ENCODE assay signal across 8 mouse cellular contexts in the genomic region with DNA sequence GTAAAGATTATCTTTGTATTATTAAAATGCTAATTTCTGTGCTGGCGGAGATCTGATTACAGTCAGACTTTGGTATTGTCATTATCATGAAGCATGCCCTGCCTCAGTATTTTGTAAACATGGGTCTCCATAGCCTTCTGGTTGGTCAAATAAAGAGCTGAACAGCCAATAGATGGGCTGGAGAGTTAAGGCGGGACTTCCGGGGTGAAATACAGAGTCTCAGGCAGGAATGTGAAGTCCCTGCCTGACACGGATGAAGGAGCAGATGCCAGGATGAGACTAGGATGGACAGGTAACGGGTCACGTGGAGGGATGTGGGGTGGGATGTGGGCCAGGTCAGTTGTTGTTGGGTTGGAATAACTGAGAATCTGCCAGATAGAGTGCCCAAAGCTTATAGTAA. TPM values are rescaled to one million over a fixed set of nuclear protein-coding genes. Genes with fewer than 3 reads are reported as not detected.
DNase-seq lines count a peak whose midpoint lies in the region; ATAC-seq lines count a peak whose summit lies in the region.

A gene (plus strand): TSS at position 211 of the 400 bp plus-strand sequence.

- H3K9ac ChIP-seq in intestine, embryonic 14.5 days (ENCODE audit: low read length): no peak within 1 kb of the TSS

- H3K4me2 ChIP-seq in intestine, embryonic 14.5 days (ENCODE audit: low read length): no peak within 1 kb of the TSS

- H3K4me1 ChIP-seq in intestine, embryonic 14.5 days (replicated peaks; ENCODE audit: control insufficient read depth, insufficient read depth, low read length): peaks cover 10% of the 10 kb centered on the region

- no peak within 1 kb of the TSS for H3K4me3 ChIP-seq in intestine, embryonic 14.5 days (ENCODE audit: low read depth, low read length)

- H3K9me3 ChIP-seq in intestine, embryonic 14.5 days (ENCODE audit: control insufficient read depth, low read length): no peaks in the 10 kb centered on the region

- no peak within 1 kb of the TSS for H3K27ac ChIP-seq in intestine, embryonic 14.5 days (ENCODE audit: low read depth)

- WGBS in intestine, embryonic 14.5 days: 84% methylated on average over 6 of the region's 6 CpGs

- no peak for DNase-seq in layer of hippocampus, adult 8-10 months (ENCODE audit: low spot score in 2 of 2)
- no peak for DNase-seq in layer of hippocampus, adult 11-12 months (ENCODE audit: low spot score)
- no peak for DNase-seq in adrenal gland, postnatal 25 days
- DNase-seq in gastrocnemius, postnatal 14 days: no peak
- no peak for DNase-seq in intestine, embryonic 14.5 days (ENCODE audit: low spot score)
- DNase-seq in MN1 (ENCODE audit: low spot score): no peak
- DNase-seq in urinary bladder, adult 18-20 months (ENCODE audit: low spot score in 2 of 2): no peak

- ATAC-seq in intestine, embryonic 14.5 days (replicated peaks; ENCODE audit: low FRiP score, low TSS enrichment, low read depth): no peak
- ATAC-seq in megakaryocyte progenitor cell, adult 5-6 weeks (replicated peaks; ENCODE audit: poor library complexity): no peak

- intact Hi-C loops in gastrocnemius, postnatal 14 days (cut with DNase I; ENCODE audit: low total_unique reads): no loop called here

- peaks cover 31% of the 10 kb centered on the region for H3K36me3 ChIP-seq in intestine, embryonic 14.5 days (ENCODE audit: control insufficient read depth, insufficient read depth, low read length)

- no peaks in the 10 kb centered on the region for H3K27me3 ChIP-seq in intestine, embryonic 14.5 days (replicated peaks; ENCODE audit: control insufficient read depth, insufficient read depth, low read length)

RNA-seq across cellular contexts. Expression of the gene that starts here (rescaled TPM):
- 10 to 100 TPM; 73.6 to 96.0 (median 80.6) TPM for total RNA-seq in layer of hippocampus, adult 8-10 months (2022)
- total RNA-seq in adrenal gland, postnatal 25 days (2021): 63.3 and 88.0 TPM in 2 replicates
- total RNA-seq in gastrocnemius, postnatal 14 days (2021): 10 to 100 TPM; 29.9 to 36.9 TPM
- polyA plus RNA-seq in intestine, embryonic 14.5 days (2014; fragmentation: Nextera tagmentation; extraction: Ambion mirVana): 82.4 and 92.0 TPM in 2 replicates
- total RNA-seq in megakaryocyte progenitor cell, adult 5-6 weeks (2015): 17.6 and 21.0 TPM in 2 replicates
- total RNA-seq in megakaryocyte progenitor cell, adult 5-6 weeks (2017): 50.7 and 58.5 TPM in 2 replicates
